22 mouse cellular contexts compared by ENCODE assay signal in genomic region chr17:3602954-3603672, GRCm38 (mm10). TPM values are rescaled to one million over a fixed set of nuclear protein-coding genes. Genes with fewer than 3 reads are reported as not detected.
DNase-seq lines count a peak whose midpoint lies in the region; ATAC-seq and TF ChIP-seq lines count a peak whose summit lies in the region.
"Had no signal": no experiment of that assay in that cellular context is flagged by ENCODE, and none has a peak within 500 bp of the region (broad histone marks: within the 10 kb centered on the region; RNA-seq: fewer than 3 reads in every experiment).

No protein-coding gene starts in this region.

- no peak overlapping the region for H3K27ac ChIP-seq in midbrain, postnatal 0 days (ENCODE audit: low read depth, low read length)
- no peak overlapping the region for H3K27ac ChIP-seq in midbrain, embryonic 13.5 days
- H3K27ac ChIP-seq: heart, adult 2 months; hindbrain, embryonic 12.5 days; left cerebral cortex, adult 2 months; liver, embryonic 13.5 days; midbrain, embryonic 10.5 days; stomach, embryonic 15.5 days had no signal

- no peaks in the 10 kb centered on the region for H3K27me3 ChIP-seq in midbrain, postnatal 0 days (ENCODE audit: insufficient read depth, low read length)
- H3K27me3 ChIP-seq in midbrain, embryonic 13.5 days, result no peaks in the 10 kb centered on the region
- H3K27me3 ChIP-seq: embryonic facial prominence, embryonic 13.5 days; hindbrain, embryonic 12.5 days; liver, embryonic 13.5 days; lung, embryonic 15.5 days; stomach, embryonic 15.5 days had no signal

- H3K4me3 ChIP-seq in midbrain, postnatal 0 days (ENCODE audit: low read depth, low read length), result no peak overlapping the region
- H3K4me3 ChIP-seq in midbrain, embryonic 13.5 days (replicated peaks), result no peak overlapping the region
- H3K4me3 ChIP-seq: embryonic facial prominence, embryonic 13.5 days; heart, adult 2 months; hindbrain, embryonic 12.5 days; left cerebral cortex, adult 2 months; liver, embryonic 13.5 days; lung, embryonic 15.5 days; midbrain, embryonic 10.5 days; stomach, embryonic 15.5 days had no signal

- peak; percentile 81 for ATAC-seq in frontal cortex, adult (ENCODE audit: low TSS enrichment)
- no peak for ATAC-seq in midbrain, postnatal 0 days (ENCODE audit: low FRiP score)
- no peak for ATAC-seq in midbrain, embryonic 13.5 days
- ATAC-seq: intestine, postnatal 0 days had no signal

- no peak overlapping the region for H3K4me2 ChIP-seq in midbrain, postnatal 0 days (ENCODE audit: low read depth, low read length, poor library complexity, severe bottlenecking)
- no peak overlapping the region for H3K4me2 ChIP-seq in midbrain, embryonic 13.5 days (replicated peaks)
- H3K4me2 ChIP-seq: embryonic facial prominence, embryonic 13.5 days; hindbrain, embryonic 12.5 days; liver, embryonic 13.5 days; lung, embryonic 15.5 days; stomach, embryonic 15.5 days had no signal

- no peaks in the 10 kb centered on the region for H3K9me3 ChIP-seq in midbrain, postnatal 0 days (ENCODE audit: low read length)
- no peaks in the 10 kb centered on the region for H3K9me3 ChIP-seq in midbrain, embryonic 13.5 days
- H3K9me3 ChIP-seq: embryonic facial prominence, embryonic 13.5 days; hindbrain, embryonic 12.5 days; liver, embryonic 13.5 days; lung, embryonic 15.5 days; midbrain, embryonic 10.5 days; stomach, embryonic 15.5 days had no signal

- no peaks in the 10 kb centered on the region for H3K36me3 ChIP-seq in midbrain, postnatal 0 days (ENCODE audit: insufficient read depth, low read length)
- H3K36me3 ChIP-seq in midbrain, embryonic 13.5 days, result no peaks in the 10 kb centered on the region
- H3K36me3 ChIP-seq: embryonic facial prominence, embryonic 13.5 days; hindbrain, embryonic 12.5 days; liver, embryonic 13.5 days; lung, embryonic 15.5 days; midbrain, embryonic 10.5 days; stomach, embryonic 15.5 days had no signal

- H3K9ac ChIP-seq in midbrain, postnatal 0 days (replicated peaks; ENCODE audit: low read length, poor library complexity, severe bottlenecking), result no peak overlapping the region
- H3K9ac ChIP-seq in midbrain, embryonic 13.5 days (replicated peaks), result no peak overlapping the region
- H3K9ac ChIP-seq: embryonic facial prominence, embryonic 13.5 days; hindbrain, embryonic 12.5 days; liver, embryonic 13.5 days; lung, embryonic 15.5 days; stomach, embryonic 15.5 days had no signal

- WGBS in midbrain, postnatal 0 days, result 92% methylated on average over 6 of the region's 6 CpGs
- WGBS in midbrain, embryonic 13.5 days, result 90% methylated on average over 6 of the region's 6 CpGs

- TF ChIP-seq CTCF in midbrain, postnatal 0 days (IDR thresholded peaks at IDR 0.05), result no peak

- DNase-seq in cerebellum, adult 18-20 months, result peak; percentile 14 to 34
- no peak for DNase-seq in cerebellum, adult 11-12 months
- DNase-seq in frontal cortex, postnatal 10 days (ENCODE audit: low spot score in 2 of 2), result no peak
- DNase-seq in midbrain, postnatal 0 days (ENCODE audit: low spot score), result peak; percentile 12
- peak; percentile 23 to 28 for DNase-seq in cerebellum, postnatal 10 days
- no peak for DNase-seq in thymus, postnatal 0 days (ENCODE audit: low spot score)
- DNase-seq: adrenal gland, postnatal 14 days; gastrocnemius, postnatal 36 days; heart, adult 2 months; kidney, postnatal 25 days; liver, embryonic 13.5 days; thymus, adult 18-20 months; thymus, postnatal 4 days had no signal

- no peaks in the 10 kb centered on the region for H3K4me1 ChIP-seq in midbrain, postnatal 0 days (ENCODE audit: insufficient read depth, low read length)
- H3K4me1 ChIP-seq in midbrain, embryonic 13.5 days (replicated peaks), result no peaks in the 10 kb centered on the region
- H3K4me1 ChIP-seq: embryonic facial prominence, embryonic 13.5 days; hindbrain, embryonic 12.5 days; liver, embryonic 13.5 days; lung, embryonic 15.5 days; stomach, embryonic 15.5 days had no signal

RNA-seq across cellular contexts. Expression of gene Tfb1m, which starts 45.5 kb away (rescaled TPM):
- total RNA-seq in midbrain, postnatal 0 days (2014; rRNA removed), result 9.6 and 12.4 TPM in 2 replicates
- 7.9 and 8.7 TPM in 2 replicates for polyA plus RNA-seq in midbrain, postnatal 0 days (2015; fragmentation: Nextera tagmentation; extraction: Ambion mirVana)
- 13.2 and 14.6 TPM in 2 replicates for polyA plus RNA-seq in midbrain, embryonic 13.5 days (2015; fragmentation: Nextera tagmentation; extraction: Ambion mirVana)
- polyA plus RNA-seq in thymus, postnatal 0 days (2015; fragmentation: Nextera tagmentation; extraction: Ambion mirVana), result 14.0 and 15.0 TPM in 2 replicates

Comparison
In these comparisons a context has a peak if more than half of its experiments do, and no peak if none do; other contexts are left out.
1. DNase-seq: peak in cerebellum, adult 18-20 months (2 of 2), midbrain, postnatal 0 days (single experiment) and cerebellum, postnatal 10 days (2 of 2); none in cerebellum, adult 11-12 months (single experiment), frontal cortex, postnatal 10 days (0 of 2) and thymus, postnatal 0 days (single experiment).